Mouse (Mus musculus): ENCODE data around the gene Ankrd7. TPM values are rescaled to one million over a fixed set of nuclear protein-coding genes. Genes with fewer than 3 reads are reported as not detected.

Gene Ankrd7
- polyA plus RNA-seq, 1 experiment from 2014 or later = not detected

Other genes with a start within 250 kb of the Ankrd7 start
- gene Lsm8, start 17.7 kb upstream of the Ankrd7 start, polyA plus RNA-seq (2015; fragmentation: Nextera tagmentation; extraction: Ambion mirVana) = 116 and 137 TPM in 2 replicates